Mouse (Mus musculus) megakaryocyte progenitor cell, adult 5-6 weeks (primary cell): ENCODE data around the gene Dock9. TPM values are rescaled to one million over a fixed set of nuclear protein-coding genes. Genes with fewer than 3 reads are reported as not detected.
A peak's percentile ranks its signal among the peaks of the same experiment; 100 is the strongest.

Source experiments
- ATAC-seq: replicated peaks from 2 replicates; pipeline ENCODE4 v1.8.0; 2016; ENCODE audit warnings: mild to moderate bottlenecking, moderate TSS enrichment, inconsistent platforms; ENCODE audit not compliant: poor library complexity
- total RNA-seq, 2 experiments: library from RNA; stranded (forward) in 1 of 2; stranded (reverse) in 1 of 2; fragments of 157-497, 149-512 nt in 1 of 2; fragments of 200-1000 nt in 1 of 2; gene quantifications; 2 replicates each; pipeline versions ENCODE4 v1.2.3 to v1.2.4; 2015 to 2017

The Dock9 gene
- total RNA-seq, 2 experiments from 2014 or later, result 11.6 to 14.3 TPM

DNA sequence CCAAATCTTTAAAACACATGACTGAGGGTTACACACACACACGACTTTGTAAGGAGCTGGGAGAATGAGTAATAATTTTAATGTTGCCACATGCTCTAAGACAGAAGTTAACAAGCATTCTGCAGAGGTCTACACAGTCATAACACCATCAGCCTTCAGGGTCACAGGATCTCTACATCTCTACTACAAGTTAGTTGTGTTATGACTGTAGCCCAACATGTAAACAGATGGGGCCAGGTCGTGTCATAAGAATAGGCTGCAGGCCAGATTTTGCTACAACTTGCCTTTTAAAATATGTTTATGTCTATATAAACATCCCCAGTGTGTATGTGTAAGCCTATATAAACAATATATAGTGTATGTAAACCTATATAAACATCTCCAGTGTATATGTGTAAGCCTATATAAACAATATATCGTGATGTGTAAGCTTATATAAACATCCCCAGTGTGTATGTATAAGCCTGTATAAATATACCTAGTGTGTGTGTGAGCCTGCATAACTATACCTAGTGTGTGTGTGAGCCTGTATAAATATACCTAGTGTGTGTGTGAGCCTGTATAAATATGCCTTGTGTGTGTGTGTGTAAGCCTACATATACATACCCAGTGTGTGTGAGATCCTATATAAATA, 130.9 kb downstream of the Dock9 start:
- no peak for ATAC-seq

DNA sequence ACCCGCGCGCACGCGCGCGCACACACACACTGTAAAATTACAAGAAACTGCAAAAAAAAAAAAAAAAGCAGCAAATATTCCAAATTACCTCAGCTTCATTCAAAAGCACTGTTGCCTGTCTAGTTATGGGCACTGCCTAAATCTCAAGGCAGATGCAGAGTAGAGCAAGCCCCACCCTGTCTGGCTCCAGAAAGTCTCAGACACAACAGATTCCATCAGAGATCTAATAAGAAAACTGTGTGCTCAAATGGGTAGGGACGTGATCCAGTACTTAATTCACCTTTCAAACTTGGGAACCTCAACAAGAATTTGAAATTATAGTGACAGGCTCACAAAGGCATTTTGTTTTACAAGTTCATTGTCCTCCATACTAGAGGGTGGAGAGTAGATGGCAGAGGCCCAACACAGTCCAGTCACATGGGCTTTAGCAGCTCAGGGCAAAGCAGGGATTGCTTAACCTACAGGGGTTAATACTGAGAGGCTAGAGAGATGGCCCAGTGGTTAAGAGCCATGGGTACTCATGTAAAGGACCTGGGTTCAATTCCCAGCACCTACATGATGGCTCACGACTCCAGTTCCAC, 131.9 kb downstream of the Dock9 start:
- no peak for ATAC-seq

DNA sequence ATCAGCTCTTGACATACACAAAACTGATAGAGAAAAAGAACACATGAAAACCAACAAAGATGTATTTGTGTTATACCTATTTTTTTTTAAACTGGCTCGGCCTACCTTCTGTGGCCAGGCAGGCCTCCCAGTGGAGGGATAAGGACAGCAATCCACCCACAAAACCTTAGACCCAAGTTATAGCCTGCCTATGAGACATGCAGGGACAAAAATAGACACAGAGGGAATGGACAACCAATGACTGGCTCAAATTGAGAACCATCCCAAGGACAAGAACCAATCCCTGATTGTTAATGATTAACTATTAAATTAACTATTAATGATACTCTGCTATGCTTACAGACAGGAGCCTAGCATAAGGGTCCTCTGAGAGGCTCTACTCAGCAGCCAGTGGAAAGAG, 133.7 kb downstream of the Dock9 start:
- no peak for ATAC-seq

DNA sequence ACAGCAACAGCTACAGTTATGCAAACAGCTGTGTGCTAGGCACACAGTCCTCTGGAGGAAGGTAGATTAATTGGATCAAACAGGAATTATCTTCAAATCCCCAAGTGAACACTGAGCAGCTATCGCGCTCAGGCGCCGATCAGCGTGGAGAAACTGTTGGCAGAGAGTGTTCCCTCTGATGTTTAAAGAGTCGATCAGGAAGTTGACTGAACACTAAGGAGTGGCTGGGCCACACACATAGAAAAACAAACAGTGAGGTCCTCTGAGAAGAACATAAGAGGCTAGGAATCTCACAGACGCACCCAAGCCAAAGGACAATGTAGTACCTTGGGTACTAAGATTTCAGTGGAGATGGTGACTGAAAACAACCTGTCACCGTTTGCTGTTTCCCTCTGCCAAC, 136.7 kb downstream of the Dock9 start:
- ATAC-seq, result no peak

DNA sequence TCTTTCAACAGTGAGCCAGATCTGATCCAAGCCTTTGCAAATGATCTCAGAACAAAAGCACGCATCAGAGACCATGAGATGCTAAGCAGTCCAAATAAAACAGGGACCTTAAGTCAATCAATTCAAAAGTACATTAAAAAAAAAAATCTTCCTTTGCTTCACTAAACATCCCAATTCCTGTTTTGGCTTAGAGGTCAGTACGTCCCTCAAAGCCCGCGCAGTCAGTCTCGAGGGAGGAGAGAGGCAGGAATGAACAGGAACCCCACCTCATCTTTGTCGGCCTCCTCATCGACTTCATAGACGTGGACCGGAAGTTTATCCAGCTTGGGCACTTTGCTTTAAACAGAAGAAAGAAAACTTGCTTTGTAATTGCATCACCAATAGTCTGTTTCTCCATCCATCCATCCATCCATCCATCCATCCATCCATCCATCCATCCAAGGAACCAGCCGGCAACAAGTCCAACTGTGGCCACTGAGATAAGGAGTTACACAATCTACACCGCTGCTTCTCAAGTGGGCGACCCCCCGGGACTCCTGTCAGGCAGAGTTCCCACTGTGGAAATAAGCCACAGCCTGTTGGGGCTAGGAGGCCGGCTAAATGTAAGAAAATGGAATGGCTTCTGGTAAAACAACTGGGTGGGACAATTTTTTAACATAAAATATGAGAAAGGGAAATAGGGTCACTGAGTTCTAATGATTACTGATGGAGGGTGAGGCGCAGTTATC, 137.3 kb downstream of the Dock9 start:
- no peak for ATAC-seq

DNA sequence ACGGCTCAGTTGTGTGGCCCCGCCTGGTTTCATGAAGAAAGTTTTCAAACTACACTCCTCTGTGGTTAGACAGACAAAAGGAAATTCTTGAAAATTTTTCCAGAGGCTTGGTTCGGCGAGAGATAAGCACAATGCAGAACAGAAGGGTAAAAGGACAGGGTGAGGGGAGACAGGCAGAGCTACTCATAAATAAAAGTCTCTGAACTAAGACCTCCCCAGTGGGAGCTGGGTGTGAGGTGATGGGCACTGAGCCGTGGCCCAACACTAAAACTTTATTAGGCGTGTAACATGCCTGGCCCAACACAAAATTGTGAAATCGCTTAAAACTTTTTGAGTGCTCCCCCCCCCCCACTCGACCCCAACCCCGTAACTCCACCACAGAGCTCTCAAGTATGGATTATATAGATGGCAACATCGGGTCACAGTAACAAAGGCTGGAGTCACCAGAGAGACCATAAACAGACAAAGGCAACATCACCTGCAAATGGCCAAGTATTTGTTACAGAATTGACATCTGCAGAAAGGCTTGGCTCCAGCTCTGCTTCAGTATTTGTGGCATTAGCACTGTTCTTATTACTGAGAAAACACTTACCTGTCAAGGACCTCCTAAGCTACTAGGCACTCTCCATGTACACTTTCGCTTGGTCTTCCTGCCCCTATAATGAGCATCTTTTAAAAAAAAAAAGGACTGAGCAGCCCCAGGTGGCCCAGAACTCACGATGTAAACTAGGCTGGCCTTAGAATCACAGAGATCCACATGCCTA, 138.4 kb downstream of the Dock9 start:
- no peak for ATAC-seq

DNA sequence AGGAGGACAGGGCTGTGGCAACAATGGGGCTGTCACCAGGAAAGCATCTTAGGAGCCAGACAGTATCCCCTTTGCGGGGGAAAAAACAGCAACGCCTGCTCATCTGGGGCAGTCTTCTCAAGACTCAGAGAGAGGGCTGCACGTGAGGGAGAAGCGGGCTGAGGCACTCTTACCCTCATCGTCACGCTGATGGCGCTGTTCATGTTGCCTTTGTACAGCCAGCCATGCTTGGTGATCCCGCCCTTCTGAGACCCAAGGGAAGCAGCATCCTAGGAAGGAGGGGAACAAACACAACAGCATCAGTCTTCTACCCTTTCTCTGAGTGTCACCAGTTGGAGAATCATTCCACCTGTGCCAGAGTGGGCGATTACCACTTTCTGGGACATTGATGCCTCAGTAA, 139.1 kb downstream of the Dock9 start:
- ATAC-seq, result no peak

DNA sequence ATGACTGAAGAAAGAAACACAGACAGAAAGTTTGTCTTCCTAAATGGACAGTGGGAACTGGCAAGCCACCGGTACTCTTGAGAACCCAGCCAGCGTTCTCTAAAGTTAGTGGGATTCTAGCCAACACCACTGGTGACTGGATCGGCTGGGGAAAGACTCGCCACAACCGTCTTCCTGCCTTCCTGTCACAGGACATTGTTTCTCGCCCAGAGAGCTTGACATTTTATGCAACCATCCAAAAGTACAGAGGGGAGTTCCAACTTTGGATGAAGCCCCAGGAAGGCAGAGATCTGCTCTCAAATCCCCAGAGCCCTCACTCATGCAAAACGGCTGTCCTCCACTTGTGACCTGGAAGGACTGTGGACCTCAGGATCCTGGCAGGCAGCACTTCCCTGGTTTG, 140.0 kb downstream of the Dock9 start:
- no peak; the same call in 1 of the 2 replicates for ATAC-seq

DNA sequence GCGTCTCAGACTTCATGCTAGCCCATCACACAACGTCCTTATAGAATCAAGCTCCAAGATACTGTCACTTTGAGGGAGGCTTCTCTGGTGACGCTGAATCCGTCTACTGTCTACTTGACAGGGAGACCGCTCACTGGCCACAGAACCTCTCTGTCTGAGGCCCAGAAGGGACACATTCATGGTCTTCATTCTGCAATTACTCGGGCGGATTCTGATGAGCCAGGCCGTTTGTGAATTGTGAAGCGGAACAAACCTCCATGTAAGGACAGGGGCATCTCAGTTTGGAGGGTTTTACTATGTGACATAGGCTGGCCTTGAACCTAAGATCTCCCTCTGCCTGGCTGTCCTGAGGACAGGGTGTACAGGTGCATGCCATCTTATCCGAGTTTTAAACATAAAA, 140.7 kb downstream of the Dock9 start:
- no peak for ATAC-seq

DNA sequence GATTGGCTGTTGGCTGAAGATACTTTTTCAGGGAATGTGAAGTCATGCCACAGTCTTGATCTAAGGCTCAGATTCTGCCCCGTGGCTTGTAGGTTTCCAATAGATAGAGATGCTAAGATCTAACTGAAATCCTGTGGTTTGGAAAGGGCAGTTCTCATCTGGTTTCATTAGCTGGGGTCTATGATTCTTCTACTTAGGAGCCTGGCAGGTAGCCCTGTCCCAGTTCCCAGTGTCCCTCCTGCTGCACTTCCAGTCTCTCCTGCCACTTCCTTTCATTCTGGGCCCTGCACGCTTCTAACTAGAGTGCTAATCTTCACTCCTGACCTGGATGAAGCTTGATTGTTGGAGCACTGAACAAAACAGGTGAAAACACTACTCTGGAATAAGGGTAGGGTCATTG, 142.7 kb downstream of the Dock9 start:
- ATAC-seq, result no peak

DNA sequence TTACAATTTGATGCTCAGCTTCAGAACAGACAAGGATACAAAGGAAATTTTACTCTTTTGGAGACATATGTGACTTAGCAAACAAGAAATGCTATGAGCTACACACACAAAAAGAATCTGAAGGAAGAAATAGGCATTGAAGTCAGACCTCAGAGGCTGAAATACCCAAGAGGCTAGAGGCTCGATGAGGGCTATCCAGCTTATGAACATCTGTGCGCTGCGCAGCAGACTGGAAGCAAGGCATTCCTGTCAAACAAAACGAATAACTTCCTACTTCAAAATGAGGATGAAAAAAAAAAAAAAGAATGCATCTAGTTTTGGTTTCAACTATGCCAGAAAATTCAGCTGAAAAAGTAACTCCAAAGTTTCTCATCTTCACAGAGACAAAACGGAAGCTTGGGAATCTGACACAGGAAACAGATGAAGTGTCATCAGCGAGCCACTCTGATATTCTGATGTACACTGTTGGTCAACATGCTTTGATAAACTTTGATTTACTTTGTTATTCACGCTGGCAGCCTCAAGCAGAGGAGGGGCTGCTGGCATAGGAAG, 143.1 kb downstream of the Dock9 start:
- no peak for ATAC-seq

DNA sequence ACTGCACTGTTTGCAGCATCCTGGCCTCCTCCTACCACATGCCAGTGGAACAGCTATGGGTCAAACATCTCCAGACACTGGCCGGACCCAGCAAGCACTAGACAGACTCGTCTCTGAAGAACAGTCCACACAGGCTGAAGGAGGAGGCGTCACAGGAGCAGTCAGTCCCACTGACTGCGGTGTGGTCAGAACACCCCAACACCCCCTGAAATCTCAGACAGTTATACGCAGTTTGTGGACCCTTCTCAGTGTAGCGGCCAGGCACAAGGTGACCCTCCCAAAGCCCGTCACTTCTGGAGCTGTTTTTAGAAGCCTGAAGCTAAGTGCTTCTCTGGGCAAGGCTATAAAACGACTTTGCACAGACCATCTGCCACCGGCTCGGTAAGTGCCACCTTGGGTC, 143.9 kb downstream of the Dock9 start:
- ATAC-seq, result no peak

DNA sequence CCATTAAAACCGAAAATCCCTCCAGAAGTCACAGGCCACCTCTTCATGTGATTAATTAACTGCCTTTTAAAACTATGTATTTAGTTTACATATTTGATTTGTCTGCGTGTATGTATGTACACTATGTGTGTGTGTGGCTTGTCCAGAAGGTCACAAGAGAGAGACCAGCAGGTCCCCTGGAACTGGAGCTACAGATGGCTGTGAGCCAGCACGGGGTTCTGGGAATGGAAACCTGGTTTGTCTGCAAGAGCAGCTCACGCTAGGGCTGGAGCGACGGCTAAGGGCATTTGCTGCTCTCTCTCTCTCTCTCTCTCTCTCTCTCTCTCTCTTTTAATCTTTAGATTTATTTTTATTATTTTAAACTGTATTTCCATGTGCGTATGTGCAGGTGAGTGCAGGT, 144.4 kb downstream of the Dock9 start:
- ATAC-seq, result no peak

DNA sequence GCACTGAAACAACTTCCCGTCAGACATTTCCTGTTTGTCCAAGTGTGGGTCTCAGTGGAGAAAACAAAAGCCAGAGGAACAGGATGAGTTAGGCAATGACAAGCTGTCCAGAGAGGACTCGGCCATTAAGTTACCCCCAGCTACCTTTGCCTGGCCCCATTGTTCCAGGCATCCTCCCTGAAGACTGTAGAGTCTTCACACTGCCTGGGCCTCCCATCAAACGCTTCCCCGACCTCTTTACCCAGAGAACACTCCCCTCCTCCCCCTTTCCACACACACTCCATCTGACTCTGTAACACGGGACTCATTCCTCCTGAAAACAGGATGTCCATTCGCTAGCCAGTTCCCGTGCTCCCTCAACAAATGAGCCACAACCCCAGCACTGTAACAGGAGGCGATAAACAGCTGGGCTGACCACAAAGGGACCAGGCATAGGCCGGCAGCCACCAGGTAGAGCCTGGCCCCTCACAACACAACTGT, 149.0 kb downstream of the Dock9 start:
- ATAC-seq, result peak; percentile 57

DNA sequence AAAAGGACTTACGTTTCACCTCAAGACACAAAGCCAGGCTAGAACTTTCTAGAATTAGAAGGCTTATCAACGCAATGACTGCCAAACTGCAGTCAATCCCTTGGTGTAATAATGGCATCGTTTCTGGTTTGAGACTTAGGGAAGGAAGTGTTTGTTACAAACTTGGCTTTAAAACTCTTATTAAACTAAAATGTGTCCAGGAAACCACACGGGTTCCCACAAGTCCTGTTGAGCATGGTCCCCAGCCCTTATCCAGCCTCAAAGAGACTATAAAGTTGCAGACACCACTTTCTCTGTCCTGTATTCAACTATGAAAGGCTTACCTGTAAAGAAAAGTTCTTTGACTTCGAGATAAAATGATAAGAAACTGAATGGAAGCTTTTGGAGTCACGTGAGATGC, 149.9 kb downstream of the Dock9 start:
- no peak for ATAC-seq

DNA sequence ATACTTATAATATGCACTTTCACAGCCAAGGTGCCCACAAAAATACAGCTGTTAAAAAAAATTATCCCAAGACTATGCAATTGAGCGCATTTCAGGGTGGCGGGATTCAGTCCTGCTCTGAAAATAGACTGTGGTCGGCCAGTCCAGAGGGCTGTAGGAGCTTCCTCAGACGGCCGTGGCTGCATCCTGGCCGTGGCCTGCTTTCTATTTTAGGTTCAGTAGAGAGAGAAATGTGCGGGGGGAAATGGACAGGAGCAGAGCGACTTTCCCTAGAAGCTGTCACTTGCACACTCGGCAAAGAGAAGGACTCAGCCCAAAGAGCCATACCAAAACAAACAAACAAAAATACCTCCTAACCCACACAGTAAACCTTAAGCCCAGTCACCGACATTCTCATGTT, 151.0 kb downstream of the Dock9 start:
- ATAC-seq, result peak; percentile 51

DNA sequence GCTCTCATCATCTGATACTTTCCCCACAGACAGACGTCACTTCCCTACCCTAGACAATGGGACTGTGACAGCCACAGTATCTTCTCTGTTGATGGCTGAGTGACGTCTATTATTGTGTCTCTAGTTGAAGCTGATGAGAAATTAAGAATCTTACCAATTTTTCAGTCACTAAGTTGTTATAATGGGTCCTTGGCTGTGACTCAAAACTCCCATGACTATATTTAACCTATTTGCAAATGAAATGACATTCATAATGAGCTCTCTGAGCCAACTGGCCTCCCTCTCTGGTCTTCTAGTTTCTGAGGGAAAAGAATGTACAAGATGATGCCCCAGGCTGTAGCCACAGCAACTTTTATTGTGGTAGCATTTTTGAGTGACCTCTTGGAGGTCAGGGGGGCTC, 153.3 kb downstream of the Dock9 start:
- no peak for ATAC-seq

DNA sequence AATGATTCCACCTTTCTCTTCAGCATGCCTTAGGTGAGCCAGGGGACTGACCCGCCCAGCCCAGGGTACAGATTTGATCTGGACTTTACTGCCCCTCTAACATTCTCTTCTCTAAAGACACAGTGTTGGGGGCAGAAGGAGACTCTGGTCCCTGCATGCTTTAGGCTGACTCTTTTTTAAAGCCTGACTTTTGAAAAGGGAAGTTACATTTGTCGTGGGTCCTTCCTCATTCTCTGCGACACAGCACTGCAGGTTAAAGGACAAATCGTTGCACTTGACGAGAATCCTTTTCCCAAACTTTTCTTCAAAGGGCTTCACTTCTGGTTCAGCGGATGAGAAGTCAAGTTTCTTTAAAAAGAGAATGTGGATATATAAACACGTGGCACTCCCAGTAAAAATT, 156.4 kb downstream of the Dock9 start:
- peak; percentile 83 for ATAC-seq

DNA sequence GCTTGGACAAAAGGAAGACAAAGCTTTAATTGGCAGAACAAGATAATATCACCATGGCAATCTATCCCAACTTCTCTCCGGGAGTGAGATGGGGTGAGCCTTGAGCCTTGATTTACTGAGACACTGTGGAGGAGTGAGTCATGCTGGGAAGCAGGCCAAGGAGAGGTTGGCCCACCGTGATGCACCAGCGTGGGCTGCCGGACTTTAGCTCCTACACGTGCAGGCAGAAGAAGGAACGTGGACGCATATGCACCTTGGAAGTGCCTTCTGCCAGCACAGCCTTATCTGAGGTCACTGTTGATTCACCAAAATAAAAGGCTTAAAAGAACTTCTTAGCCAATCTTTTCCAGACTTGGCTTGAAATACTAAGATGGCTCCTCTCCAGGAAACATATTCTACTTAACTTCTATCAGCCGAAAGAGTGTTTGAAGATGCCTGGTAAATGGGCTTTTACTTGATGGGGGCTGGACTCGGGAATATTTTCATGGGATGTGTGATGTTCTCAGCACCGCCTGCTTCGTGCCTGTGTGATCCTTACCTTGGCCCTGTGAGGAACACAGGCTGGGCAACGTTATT, 160.6 kb downstream of the Dock9 start:
- no peak for ATAC-seq

DNA sequence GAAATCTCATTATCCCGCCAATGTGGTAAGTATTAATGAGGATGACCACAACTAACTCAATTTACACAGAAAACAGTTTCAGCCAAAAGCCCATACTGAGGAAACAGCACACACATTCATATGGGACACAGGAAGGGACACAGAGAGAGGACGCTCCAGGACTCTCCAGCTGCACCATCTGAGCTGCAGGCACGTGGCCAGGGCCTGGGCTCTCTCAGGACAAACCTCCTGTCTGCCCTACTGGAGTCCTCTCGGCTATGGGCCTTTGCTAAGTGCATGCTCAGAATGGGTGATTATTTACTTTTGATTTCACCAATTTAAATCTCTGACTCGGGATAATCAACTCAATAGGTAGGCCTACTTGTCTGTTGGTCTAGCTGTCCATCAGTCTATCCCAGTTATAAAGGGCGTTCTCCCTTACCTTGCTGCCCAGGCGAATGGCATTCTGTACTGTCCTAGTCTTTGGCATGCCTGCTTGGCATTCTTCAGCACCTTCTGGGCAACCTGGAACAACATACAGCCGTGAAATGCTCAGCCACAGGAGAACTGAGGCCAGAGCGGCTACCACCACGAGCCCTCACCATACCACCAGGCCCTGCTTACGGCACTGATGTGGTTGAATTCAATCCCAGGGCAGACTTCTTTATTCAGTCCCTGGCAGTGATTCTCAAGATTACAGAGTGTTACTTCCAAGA, 162.8 kb downstream of the Dock9 start:
- ATAC-seq, result no peak
